Mouse (Mus musculus) cerebellum, adult 18-20 months (tissue): Measurements from ENCODE around the gene Tsr1.
A peak's percentile ranks its signal among the peaks of the same experiment; 100 is the strongest.

ENCODE experiments used
- DNase-seq, 2 experiments: peaks; one replicate each; pipeline ENCODE4 v3.0.0; 2021

Gene Tsr1

GRCm38 (mm10) chr11:74897678-74898516 lies at the start of gene Tsr1:
Tsr1 (plus strand) TSS chr11:74898071.
- peak; percentile 86 to 90 for DNase-seq

GRCm38 (mm10) chr11:74850998-74851661 lies 46.7 kb upstream of the Tsr1 start:
- no peak for DNase-seq

DNA sequence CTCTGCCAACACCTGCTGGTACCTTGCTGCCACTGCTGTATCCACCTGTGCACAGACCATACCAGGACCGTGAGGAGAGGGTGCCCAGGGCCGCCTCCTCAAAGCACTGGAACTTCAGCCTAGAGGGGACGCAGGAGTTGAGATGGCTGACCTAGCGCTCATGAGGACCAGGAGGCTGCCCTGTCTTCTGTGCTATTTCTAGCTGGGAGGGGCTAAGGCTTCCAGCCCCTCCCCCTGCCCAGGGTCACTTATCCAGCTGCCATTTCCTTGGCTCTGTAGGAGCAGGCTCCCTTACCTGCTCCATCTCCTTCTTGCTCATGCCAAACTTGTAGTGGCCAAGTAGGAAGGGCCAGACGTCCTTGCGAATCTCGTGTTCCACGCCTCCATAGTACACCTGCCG lies 40.1 kb upstream of the Tsr1 start:
- DNase-seq: no peak

GRCm38 (mm10) chr11:74862129-74862528 lies 35.7 kb upstream of the Tsr1 start:
- no peak for DNase-seq

GRCm38 (mm10) chr11:74863471-74863870 lies 34.4 kb upstream of the Tsr1 start:
- DNase-seq: peak; percentile 46 to 53

- DNase-seq: no peak
Measured at GRCm38 (mm10) chr11:74864421-74864820, 33.5 kb upstream of the Tsr1 start.

GRCm38 (mm10) chr11:74865252-74865651 lies 32.6 kb upstream of the Tsr1 start:
- DNase-seq: no peak

GRCm38 (mm10) chr11:74866640-74867039 lies 31.2 kb upstream of the Tsr1 start:
- peak; percentile 86 to 93 for DNase-seq

DNA sequence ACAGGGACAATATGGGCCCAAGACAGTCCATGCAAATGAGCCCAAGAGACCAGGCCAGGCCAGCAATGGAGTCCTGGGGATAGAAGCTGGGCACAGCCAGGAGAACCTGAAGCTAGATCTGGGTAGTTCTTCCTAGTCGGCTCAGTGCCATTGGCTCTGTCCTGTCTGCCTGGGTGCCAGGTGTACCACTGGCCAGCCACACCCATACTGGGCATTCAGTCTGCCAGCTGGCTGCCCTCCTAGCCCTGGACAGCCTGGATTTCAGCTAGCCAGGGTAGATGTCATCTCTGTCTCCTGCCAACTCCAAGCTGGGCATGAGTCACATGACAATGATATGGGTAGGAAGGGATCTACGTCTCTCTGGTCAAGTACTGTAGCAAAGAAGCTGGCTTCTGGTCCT lies 30.7 kb upstream of the Tsr1 start:
- peak; percentile 91 to 93 for DNase-seq

GRCm38 (mm10) chr11:74868046-74868760 lies 29.7 kb upstream of the Tsr1 start:
- DNase-seq: peak; percentile 40 to 49

- no peak for DNase-seq
Measured at GRCm38 (mm10) chr11:74869603-74870002, 28.3 kb upstream of the Tsr1 start.

- DNase-seq: no peak
Measured at GRCm38 (mm10) chr11:74870544-74870943, 27.3 kb upstream of the Tsr1 start.

GRCm38 (mm10) chr11:74870991-74871622 lies 26.8 kb upstream of the Tsr1 start:
- no peak for DNase-seq

- DNase-seq: peak; percentile 52 to 61
Measured at GRCm38 (mm10) chr11:74874630-74875029, 23.2 kb upstream of the Tsr1 start.

GRCm38 (mm10) chr11:74876801-74877200 lies 21.1 kb upstream of the Tsr1 start:
- DNase-seq: peak; percentile 65 to 73

- DNase-seq: no peak
Measured at GRCm38 (mm10) chr11:74880999-74881398, 16.9 kb upstream of the Tsr1 start.

DNA sequence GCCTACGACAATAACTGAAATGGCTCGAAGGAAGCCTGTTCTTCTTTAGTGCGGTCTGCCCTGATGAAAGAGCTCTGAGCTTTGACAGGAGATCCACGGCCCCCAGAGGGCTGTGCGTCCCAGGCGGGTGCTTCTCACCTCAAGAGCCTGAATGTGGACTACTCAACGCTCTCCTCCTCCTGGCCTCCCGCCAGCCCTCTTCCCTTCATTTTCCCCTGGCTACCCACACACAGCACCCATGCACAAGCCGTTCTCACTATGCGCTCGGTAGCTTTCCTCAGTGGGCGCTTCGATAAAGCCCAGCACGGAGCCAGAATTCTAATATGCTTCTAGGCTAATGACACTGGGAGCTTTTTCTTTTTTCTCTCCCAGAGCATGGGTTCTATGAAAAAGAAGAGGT lies 15.9 kb upstream of the Tsr1 start:
- no peak for DNase-seq

- peak; percentile 73 to 76 for DNase-seq
Measured at GRCm38 (mm10) chr11:74883098-74883497, 14.8 kb upstream of the Tsr1 start.

GRCm38 (mm10) chr11:74894619-74895018 lies 3.3 kb upstream of the Tsr1 start:
- DNase-seq: no peak

GRCm38 (mm10) chr11:74895980-74896900 lies 1.6 kb upstream of the Tsr1 start:
- DNase-seq: peak; percentile 52 to 66

DNA sequence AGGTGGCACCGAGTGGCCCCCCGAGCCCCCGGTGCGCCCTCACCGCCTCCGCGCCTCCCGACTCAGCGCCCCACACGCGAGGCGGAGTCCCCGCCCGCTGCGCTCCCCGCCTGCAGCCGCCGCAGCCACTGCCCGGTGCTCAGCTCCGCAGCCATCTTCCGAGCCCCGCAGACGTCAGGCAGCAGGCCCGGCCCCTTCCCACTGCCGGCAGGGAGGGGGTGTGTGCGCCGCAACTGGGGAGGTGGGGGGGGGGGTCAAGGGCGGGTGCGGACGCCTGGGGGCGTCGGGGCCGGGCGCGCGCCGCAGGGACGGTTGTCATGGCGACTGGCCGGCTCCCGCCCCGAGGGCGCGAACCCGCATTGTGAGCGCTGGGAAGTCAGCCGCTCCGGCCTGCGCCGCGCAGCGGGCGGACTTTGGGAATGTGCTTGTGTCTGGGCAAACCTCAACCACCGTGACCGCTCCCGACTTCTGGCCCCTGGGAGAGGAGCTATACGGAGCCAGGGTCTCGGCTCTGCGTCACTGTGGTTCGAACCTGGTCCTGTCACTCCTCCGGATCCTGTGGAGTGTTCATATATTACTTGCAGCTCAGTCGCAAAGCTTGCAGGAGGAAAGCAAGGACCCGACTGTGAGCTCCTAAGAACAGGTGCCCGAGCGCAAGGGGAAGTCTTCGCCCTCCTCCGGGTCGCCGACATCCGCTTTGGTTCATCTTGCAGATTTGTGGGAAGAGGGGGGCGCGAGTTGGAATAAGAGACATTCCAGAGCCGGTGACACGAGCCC lies 782 bp upstream of the Tsr1 start, which contains the start of gene Sgsm2:
Gene Sgsm2, minus strand, starts transcription at position 160 of the 777 bp plus-strand sequence.
- peak in 1 of 2 experiments; percentile 52 for DNase-seq
